Mouse (Mus musculus): ENCODE data around the gene Eif4g3. TPM values are rescaled to one million over a fixed set of nuclear protein-coding genes. Genes with fewer than 3 reads are reported as not detected.

The Eif4g3 gene
- total RNA-seq, 2 experiments from 2014 or later = 179 to 187 TPM

GRCm38 (mm10) chr4:138220761-138221160 lies 227.9 kb downstream of the Eif4g3 start:
- H3K4me3 ChIP-seq = no peak overlapping the region
- DNase-seq (ENCODE audit: extremely low spot score in 1 of 2, low spot score in 2 of 2) = no peak
- H3K27ac ChIP-seq = no peak overlapping the region
- TF ChIP-seq CTCF (IDR thresholded peaks at IDR 0.05) = no peak
- intact Hi-C loops (cut with DNase I) = no loop called here

GRCm38 (mm10) chr4:138221406-138221805 lies 228.6 kb downstream of the Eif4g3 start:
- no peak for TF ChIP-seq CTCF (IDR thresholded peaks at IDR 0.05)
- Histone ChIP-seq H3K27ac (no peak overlapping the region), H3K4me3 (no peak overlapping the region)
- no peak for DNase-seq (ENCODE audit: extremely low spot score in 1 of 2, low spot score in 2 of 2)
- intact Hi-C loops (cut with DNase I) = no loop called here

GRCm38 (mm10) chr4:138222396-138222795 lies 229.6 kb downstream of the Eif4g3 start:
- intact Hi-C loops (cut with DNase I) = no loop called here
- no peak for DNase-seq (ENCODE audit: extremely low spot score in 1 of 2, low spot score in 2 of 2)
- Histone ChIP-seq H3K4me3 (no peak overlapping the region), H3K27ac (no peak overlapping the region)
- TF ChIP-seq CTCF (IDR thresholded peaks at IDR 0.05) = no peak

DNA sequence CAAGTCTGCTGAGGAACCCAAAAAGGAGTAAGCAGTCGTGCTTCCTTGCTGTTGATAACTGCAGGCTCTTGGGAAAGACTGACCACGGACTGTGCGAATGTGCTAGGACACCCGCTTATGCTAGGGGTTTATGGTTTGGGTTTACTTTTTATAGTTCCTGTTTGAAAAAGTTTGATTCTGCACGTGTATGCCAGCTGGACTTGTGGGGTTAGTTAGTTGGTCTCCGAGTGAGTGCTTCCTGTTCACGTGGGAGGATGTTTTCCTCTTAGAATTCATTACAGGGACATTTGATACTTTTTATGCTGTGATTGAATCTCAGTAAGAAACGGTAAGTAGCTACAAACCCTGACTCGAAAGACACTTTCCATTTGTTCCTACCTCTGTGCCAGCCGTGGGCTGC lies 230.8 kb downstream of the Eif4g3 start:
- H3K4me3 ChIP-seq = no peak overlapping the region
- TF ChIP-seq CTCF (IDR thresholded peaks at IDR 0.05) = no peak
- intact Hi-C loops (cut with DNase I) = no loop called here
- no peak overlapping the region for H3K27ac ChIP-seq
- DNase-seq (ENCODE audit: extremely low spot score in 1 of 2, low spot score in 2 of 2) = no peak

DNA sequence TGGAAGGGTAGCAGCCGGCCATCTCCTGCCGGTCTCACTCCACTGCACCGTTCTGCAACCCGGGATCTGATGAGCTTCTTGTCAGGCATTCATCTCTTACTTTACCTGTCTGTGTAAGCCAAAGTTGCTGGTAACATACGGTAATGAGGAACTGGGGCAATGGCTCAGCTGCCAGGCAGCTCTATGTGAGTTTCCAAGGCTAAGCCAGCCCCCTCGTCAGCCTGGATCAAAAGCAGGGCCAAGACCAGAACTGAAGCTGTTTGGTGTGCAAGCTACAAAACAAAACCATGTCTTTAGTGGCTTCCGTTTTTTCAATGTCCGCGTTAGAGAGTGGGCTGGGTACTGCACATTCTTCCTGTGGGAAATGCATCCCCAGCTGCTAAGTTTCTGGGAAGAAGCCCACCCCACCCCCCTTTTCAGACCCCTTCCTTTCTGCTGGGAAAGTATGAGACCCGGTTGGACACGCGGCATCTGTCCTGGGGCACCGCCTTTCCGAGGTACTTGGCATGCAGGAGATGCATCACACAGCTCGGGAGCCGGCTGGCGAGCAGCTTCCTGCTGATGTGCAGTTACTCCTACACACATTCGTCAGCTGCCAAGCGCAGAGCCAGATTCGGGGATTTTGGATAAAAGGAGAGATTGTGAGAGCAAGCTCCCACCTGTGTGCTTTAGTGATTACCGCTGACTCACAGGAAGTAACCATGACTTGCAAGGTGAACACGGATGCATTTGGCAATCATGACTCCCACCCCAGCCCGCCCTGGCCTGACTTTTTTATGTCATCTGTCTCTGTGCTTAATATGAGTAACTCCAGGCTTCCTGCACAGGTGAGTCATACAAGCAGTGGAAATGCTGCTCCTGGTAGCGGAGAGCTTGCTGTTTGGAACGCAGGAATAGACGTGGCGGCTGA lies 254.2 kb downstream of the Eif4g3 start:
- DNase-seq (ENCODE audit: extremely low spot score in 1 of 2, low spot score in 2 of 2) = peak; percentile 79 to 82
- Histone ChIP-seq H3K27ac (peak overlapping the region; percentile 70), H3K4me3 (no peak overlapping the region)
- intact Hi-C loops (cut with DNase I) = no loop called here
- no peak for TF ChIP-seq CTCF (IDR thresholded peaks at IDR 0.05)

DNA sequence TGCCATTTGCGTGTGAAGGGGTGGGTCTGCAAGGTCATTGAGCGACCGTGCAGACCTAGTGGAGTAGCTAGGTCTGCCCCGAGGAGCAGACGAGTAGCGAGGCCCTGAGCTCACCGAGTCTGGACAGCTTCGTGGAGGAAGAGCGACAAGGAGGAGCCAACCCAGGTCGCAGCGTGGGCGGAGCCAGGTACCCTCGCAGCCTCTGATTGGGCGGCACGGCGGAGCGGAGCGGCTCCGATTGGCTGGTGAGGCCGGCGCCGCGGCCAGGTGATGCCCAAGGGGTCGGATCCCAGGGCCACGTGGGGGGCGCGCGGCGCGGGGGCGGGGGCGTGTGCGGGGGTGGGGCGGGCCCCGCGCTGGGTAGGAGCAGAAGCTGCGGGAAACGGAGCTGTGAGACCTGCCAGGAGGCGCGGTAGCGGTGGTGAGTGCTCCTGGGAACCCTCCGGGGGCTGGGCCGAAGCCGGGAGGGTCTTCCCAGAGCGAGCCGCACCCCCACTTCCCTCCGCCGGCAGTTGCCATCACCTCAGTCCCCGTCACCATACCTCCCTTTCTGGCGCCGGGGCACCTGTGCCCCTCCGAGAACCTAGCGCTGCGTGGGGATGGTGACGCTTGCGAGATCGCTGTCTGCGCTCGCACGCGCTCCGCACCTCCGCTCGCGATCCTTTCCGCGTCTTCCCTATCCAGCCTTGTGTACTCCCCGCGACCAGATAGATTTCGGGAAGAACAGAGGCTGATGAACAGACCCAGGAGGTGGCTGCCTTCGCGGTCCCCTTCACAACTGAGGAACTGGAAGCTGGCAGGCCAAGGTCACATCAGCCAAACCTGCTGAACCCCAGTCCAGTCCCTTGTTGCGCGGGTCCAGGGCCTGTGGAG lies 257.5 kb downstream of the Eif4g3 start, which contains the start of the genes Sh2d5 and Kif17:
Gene Sh2d5 (plus strand): TSS at position 316 of the 873 bp plus-strand sequence.
Gene Kif17 (plus strand): TSS at position 348 of the 873 bp plus-strand sequence.
- peak within 1 kb of the TSS; percentile 94 for H3K27ac ChIP-seq
- intact Hi-C loops (cut with DNase I) = loop anchor here (1.0 kb wide), 1 partner anchor 22 kb away; no protein-coding TSS in a partner anchor
- DNase-seq (ENCODE audit: extremely low spot score in 1 of 2, low spot score in 2 of 2) = peak; percentile 92 to 93
- peak within 1 kb of the TSS; percentile 80 for H3K4me3 ChIP-seq
- no peak for TF ChIP-seq CTCF (IDR thresholded peaks at IDR 0.05)

DNA sequence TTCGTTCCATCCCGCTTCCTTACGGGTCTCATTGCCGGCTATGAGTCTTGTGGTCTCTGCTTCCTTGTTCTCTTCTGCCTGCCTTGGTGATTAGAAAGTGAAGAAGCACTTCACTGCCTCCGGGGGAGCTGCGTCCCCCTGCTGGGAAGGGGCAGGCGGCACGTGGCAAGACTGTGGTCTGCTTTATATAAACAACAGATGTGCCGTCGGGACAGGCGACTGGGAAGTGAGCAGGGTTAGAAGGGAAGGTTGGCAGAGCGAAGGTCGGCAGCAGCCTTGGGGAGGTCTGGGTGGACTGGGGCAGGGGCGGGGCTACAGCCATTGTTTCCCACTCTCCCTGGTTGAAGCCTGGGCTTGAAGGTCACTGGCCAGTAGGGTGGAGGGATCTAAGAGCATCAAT lies 259.0 kb downstream of the Eif4g3 start:
- intact Hi-C loops (cut with DNase I) = no loop called here
- no peak for DNase-seq (ENCODE audit: extremely low spot score in 1 of 2, low spot score in 2 of 2)
- H3K27ac ChIP-seq = peak overlapping the region; percentile 65
- H3K4me3 ChIP-seq = peak overlapping the region; percentile 80
- TF ChIP-seq CTCF (IDR thresholded peaks at IDR 0.05) = peak; percentile 20

- Histone ChIP-seq H3K27ac (peak overlapping the region; percentile 65), H3K4me3 (peak overlapping the region; percentile 80)
- no peak for TF ChIP-seq CTCF (IDR thresholded peaks at IDR 0.05)
- no peak for DNase-seq (ENCODE audit: extremely low spot score in 1 of 2, low spot score in 2 of 2)
- intact Hi-C loops (cut with DNase I) = no loop called here
These were observed 259.4 kb downstream of the Eif4g3 start for GRCm38 (mm10) chr4:138252231-138252630.

DNA sequence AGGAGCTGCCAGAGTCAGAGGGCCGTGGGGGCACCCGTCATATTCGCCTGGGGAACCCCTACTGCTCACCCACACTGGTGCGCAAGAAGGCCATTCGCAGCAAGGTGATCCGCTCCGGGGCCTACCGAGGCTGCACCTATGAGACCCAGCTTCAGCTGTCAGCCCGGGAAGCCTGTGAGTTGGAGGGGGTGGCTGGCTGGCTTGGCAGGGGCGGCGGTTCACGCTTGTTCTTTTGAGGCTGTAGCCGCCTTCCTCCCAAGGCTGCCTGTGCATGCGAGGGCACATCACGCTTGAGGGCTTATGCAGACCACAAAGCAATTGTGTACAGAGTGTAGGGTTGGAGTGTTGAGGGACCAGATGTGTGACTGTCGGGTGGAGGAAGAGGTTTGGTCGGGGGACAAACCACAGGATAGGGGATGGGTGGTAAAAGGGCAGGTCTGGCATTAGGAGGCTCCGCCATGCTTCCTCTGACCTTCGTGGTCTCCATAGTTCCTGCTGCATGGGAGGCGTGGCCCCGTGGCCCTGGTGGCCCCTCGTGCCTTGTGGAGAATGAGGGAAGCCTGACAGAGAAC lies 264.4 kb downstream of the Eif4g3 start:
- intact Hi-C loops (cut with DNase I) = no loop called here
- no peak overlapping the region for H3K4me3 ChIP-seq
- no peak overlapping the region for H3K27ac ChIP-seq
- no peak for DNase-seq (ENCODE audit: extremely low spot score in 1 of 2, low spot score in 2 of 2)
- TF ChIP-seq CTCF (IDR thresholded peaks at IDR 0.05) = no peak

Small RNA genes within 50 kb of the gene (microRNA-seq; reads per million reads assigned to microRNA genes)
- 0 reads per million in 2 experiments for gene Mir6399

Other genes with a start within 250 kb of the Eif4g3 start
- gene Alpl, start 196.6 kb upstream of the Eif4g3 start, total RNA-seq (2021) = 1 to 10 TPM; 5.1 to 8.5 TPM
- gene Ece1, start 130.8 kb upstream of the Eif4g3 start, total RNA-seq (2021) = 10 to 100 TPM; 83.7 to 98.1 TPM
- gene Hp1bp3, start 223.3 kb downstream of the Eif4g3 start, total RNA-seq (2021) = 100 to 1,000 TPM; 178 to 183 TPM

Measured in left cerebral cortex, adult 2 months (tissue).